Mouse (Mus musculus) hindbrain, embryonic 13.5 days (tissue): ENCODE measurements around the gene Clpx. TPM values are rescaled to one million over a fixed set of nuclear protein-coding genes. Genes with fewer than 3 reads are reported as not detected.

ENCODE experiments used
- ATAC-seq: fragments of 200-750 bp; cut with Nextera tagmentation; 2 replicates; pipeline ENCODE4 v1.8.0; 2017; ENCODE audit warnings: moderate TSS enrichment; ENCODE audit not compliant: low FRiP score
- H3K27ac ChIP-seq: fragments of 300-500 bp; sonication (generic); 2 replicates; pipeline ENCODE4 v1.5.1; 2015; ENCODE audit warnings: inconsistent platforms, mild to moderate bottlenecking, moderate library complexity
- H3K27me3 ChIP-seq: fragments of 300-500 bp; sonication (generic); 2 replicates; pipeline ENCODE4 v1.6.1; 2015; ENCODE audit warnings: mild to moderate bottlenecking, inconsistent platforms
- H3K36me3 ChIP-seq: fragments of 300-500 bp; sonication (generic); 2 replicates; pipeline ENCODE4 v1.6.1; 2015; ENCODE audit warnings: mild to moderate bottlenecking, inconsistent platforms
- H3K4me1 ChIP-seq: fragments of 300-500 bp; sonication (generic); replicated peaks from 2 replicates; pipeline ENCODE4 v1.6.1; 2015; ENCODE audit warnings: inconsistent platforms
- H3K4me2 ChIP-seq: fragments of 300-500 bp; sonication (generic); 2 replicates; pipeline ENCODE4 v1.6.1; 2015; ENCODE audit warnings: inconsistent platforms, mild to moderate bottlenecking, moderate library complexity
- H3K4me3 ChIP-seq: fragments of 300-500 bp; sonication (generic); 2 replicates; pipeline ENCODE4 v1.5.1; 2015; ENCODE audit warnings: mild to moderate bottlenecking, inconsistent platforms
- H3K9ac ChIP-seq: fragments of 300-500 bp; sonication (generic); 2 replicates; pipeline ENCODE4 v1.6.1; 2015; ENCODE audit warnings: mild to moderate bottlenecking, inconsistent platforms
- H3K9me3 ChIP-seq: fragments of 300-500 bp; sonication (generic); 2 replicates; pipeline ENCODE4 v1.6.1; 2016; ENCODE audit warnings: inconsistent platforms
- WGBS: fragments of 180-500 bp; shearing (Covaris S2); methylation state at CpG from one replicate; pipeline ENCODE4 v1.1.7; 2015; 5-methylcytosine and 5-hydroxymethylcytosine counted together
- polyA plus RNA-seq: library from polyadenylated mRNA; unstranded; fragments of >200 nt; fragmentation: Nextera tagmentation; extraction: Ambion mirVana; gene quantifications from 2 replicates; pipeline ENCODE4 v1.2.1, GENCODE M21; 2015

The Clpx gene
- polyA plus RNA-seq, 1 experiment from 2014 or later: 46.8 TPM

DNA sequence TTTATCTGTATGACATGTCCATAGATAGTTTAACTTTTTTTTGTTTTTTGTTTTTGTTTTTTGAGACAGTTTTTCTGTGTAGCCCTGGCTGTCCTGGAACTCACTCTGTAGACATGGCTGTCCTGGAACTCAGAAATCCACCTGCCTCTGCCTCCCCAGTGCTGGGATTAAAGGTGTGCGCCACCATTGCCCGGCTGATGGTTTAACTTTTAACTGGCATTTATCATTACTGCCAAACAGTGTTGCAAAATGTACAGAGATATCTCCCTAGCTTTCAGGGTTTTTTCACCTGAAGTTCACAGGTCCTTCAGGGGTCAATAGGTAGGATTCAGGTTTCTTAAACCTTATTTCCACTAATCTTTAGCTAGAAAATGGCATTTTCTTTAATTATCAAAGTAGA, 3.0 kb downstream of the Clpx start:
- Histone ChIP-seq H3K27me3 (no peaks in the 10 kb centered on the region), H3K9me3 (no peaks in the 10 kb centered on the region), H3K36me3 (peaks cover 29% of the 10 kb centered on the region), H3K27ac (no peak overlapping the region), H3K4me3 (no peak overlapping the region), H3K4me1 (peaks cover 25% of the 10 kb centered on the region), H3K9ac (no peak overlapping the region), H3K4me2 (no peak overlapping the region)
- no peak for ATAC-seq
- WGBS: 97% methylated on average over 2 of the region's 2 CpGs

DNA sequence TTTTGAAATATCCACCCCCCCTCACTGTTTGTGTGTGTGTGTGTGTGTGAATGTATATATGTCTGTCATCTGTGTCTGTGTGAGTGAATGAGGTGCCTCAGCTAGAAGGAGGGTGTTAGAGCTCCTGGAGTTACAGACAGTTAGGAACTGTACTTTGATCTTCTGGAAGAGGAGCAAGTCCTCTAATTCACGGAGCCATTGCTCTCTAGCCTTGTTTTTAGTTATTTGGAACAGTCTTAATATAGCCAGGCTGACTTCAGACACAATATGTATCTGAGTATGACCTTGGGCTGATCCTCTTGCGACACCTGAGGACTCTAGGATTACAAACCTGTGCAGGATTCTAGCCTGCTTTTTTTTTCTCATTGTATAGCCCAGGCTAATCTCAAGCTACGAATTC, 4.7 kb downstream of the Clpx start:
- Histone ChIP-seq H3K4me2 (no peak overlapping the region), H3K9ac (no peak overlapping the region), H3K36me3 (peaks cover 45% of the 10 kb centered on the region), H3K4me1 (peaks cover 18% of the 10 kb centered on the region), H3K27me3 (no peaks in the 10 kb centered on the region), H3K4me3 (no peak overlapping the region), H3K27ac (no peak overlapping the region), H3K9me3 (no peaks in the 10 kb centered on the region)
- ATAC-seq: no peak
- 81% methylated on average over 3 of the region's 3 CpGs for WGBS

DNA sequence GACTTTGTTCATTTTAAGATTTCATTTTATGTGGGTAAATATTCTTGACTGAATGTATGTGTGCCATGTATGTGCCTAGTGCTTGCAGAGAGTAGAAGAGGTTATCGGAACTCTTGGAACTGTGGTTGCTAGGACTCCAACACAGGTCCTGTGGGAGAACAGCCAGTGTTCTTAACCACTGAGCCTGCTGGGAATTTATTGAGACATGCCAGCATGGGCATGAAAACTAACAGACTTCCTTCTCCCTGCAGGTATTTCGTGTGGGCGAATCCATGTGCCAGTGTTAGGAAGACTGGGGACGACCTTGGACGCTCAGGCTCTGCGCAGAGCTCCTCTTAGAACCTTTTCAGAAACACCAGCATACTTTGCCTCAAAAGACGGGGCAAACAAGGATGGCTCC, 5.6 kb downstream of the Clpx start:
- Histone ChIP-seq H3K27ac (no peak overlapping the region), H3K4me3 (no peak overlapping the region), H3K36me3 (peaks cover 52% of the 10 kb centered on the region), H3K4me1 (peaks cover 18% of the 10 kb centered on the region), H3K4me2 (no peak overlapping the region), H3K9me3 (no peaks in the 10 kb centered on the region), H3K27me3 (no peaks in the 10 kb centered on the region), H3K9ac (no peak overlapping the region)
- 97% methylated on average over 7 of the region's 7 CpGs for WGBS
- no peak for ATAC-seq

DNA sequence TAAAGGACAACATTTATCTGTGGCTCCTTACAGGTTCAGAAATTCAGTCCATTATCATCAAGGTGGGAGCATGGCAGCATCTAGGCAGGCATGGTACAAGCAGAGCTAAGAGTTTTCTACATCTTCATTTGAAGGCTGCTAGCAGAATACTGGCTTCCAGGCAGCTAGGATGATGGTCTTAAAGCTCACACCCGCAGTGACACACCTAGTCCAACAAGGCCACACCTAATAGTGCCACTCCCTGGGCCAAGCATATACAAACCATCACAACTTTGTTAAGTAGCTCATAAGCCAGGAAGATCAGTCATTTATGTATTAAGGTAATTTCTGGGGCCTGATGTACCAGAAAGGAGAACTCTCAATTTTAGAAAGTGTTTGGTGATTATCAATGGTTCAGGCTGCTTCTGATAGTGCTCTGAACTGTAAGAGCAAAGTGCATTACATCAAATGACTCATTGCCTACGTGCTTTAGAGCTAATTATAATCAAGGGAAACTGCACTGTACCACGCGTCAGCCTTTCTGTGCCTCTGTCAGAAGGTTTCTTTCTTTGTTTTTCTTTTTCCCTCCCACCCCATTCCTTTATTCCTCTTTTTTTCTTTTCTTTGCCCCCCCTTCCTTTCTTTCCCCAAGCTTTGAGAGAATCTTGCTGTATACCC, 8.4 kb downstream of the Clpx start:
- no peak for ATAC-seq
- Histone ChIP-seq H3K36me3 (peaks cover 71% of the 10 kb centered on the region), H3K27ac (no peak overlapping the region), H3K27me3 (no peaks in the 10 kb centered on the region), H3K4me1 (no peaks in the 10 kb centered on the region), H3K9me3 (no peaks in the 10 kb centered on the region), H3K4me3 (no peak overlapping the region), H3K9ac (no peak overlapping the region), H3K4me2 (no peak overlapping the region)
- 95% methylated on average over 4 of the region's 4 CpGs for WGBS

DNA sequence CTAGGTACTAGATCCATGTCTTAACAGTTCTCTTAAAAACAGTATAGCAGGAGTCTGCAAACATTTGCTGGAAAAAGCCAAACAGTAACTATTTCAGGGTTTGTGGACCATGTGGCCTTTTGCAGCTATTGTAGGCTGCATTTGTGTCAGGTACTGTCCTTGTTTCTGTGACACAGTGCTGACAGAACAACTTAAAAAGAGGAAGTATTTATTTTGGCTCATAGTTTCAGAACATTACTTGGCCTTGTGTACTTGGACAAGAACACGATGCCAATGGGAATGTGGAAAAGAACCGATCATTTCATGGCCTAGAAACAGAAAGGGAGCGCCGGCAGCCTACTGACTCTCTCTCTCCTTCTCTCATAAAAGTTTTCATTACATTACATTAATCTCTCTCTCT, 9.5 kb downstream of the Clpx start:
- no peak overlapping the region for H3K4me3 ChIP-seq
- H3K27me3 ChIP-seq: no peaks in the 10 kb centered on the region
- no peak overlapping the region for H3K4me2 ChIP-seq
- H3K36me3 ChIP-seq: peaks cover 75% of the 10 kb centered on the region
- ATAC-seq: no peak
- no peaks in the 10 kb centered on the region for H3K4me1 ChIP-seq
- no peak overlapping the region for H3K9ac ChIP-seq
- WGBS: 99% methylated on average over 4 of the region's 4 CpGs
- no peak overlapping the region for H3K27ac ChIP-seq
- H3K9me3 ChIP-seq: no peaks in the 10 kb centered on the region

DNA sequence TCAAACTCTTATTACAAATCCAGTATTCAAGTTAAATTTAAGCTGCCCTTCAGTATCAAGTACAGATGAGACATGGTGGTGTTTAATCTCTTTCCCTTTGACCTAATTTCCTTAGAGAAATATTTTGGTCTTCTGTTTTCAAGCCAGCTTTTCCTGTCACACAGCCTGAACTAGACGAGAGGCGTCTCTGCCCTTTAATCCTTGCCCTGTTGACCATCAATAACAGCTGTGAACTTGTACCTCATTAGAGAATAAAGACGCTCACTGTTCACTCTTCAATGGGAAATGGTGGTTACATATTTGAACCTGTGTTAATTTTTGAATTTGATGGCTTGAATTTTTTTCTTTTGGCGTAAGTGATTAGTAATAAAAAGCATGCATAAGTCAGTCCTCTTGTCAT, 10.2 kb downstream of the Clpx start:
- H3K36me3 ChIP-seq: peaks cover 80% of the 10 kb centered on the region
- ATAC-seq: no peak
- no peaks in the 10 kb centered on the region for H3K9me3 ChIP-seq
- no peak overlapping the region for H3K9ac ChIP-seq
- no peaks in the 10 kb centered on the region for H3K4me1 ChIP-seq
- H3K4me2 ChIP-seq: no peak overlapping the region
- H3K27ac ChIP-seq: no peak overlapping the region
- H3K4me3 ChIP-seq: no peak overlapping the region
- no peaks in the 10 kb centered on the region for H3K27me3 ChIP-seq
- 87% methylated on average over 4 of the region's 4 CpGs for WGBS

DNA sequence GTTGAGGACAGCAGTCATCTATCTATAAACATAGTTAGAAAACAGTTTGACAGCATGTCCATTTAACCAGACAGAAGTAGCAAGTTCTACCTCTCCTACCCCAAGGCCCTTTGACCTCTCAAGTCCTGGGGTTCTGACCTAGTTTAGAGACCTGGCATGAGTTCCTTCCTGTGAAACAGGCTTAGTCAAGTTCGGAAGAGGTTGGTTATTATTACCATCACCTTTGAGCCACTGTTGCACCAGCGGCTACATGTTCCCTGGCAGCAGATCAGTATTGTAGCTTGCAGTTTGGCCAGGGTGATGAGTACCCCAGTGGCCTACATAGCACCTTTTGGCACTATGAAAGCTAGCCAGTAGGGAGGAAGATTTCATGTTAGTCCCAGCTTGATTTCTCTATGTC, 12.6 kb downstream of the Clpx start:
- H3K9ac ChIP-seq: no peak overlapping the region
- no peak for ATAC-seq
- H3K4me2 ChIP-seq: no peak overlapping the region
- H3K27ac ChIP-seq: no peak overlapping the region
- 97% methylated on average over 2 of the region's 2 CpGs for WGBS
- H3K4me1 ChIP-seq: no peaks in the 10 kb centered on the region
- no peaks in the 10 kb centered on the region for H3K9me3 ChIP-seq
- no peak overlapping the region for H3K4me3 ChIP-seq
- no peaks in the 10 kb centered on the region for H3K27me3 ChIP-seq
- H3K36me3 ChIP-seq: peaks cover 72% of the 10 kb centered on the region

DNA sequence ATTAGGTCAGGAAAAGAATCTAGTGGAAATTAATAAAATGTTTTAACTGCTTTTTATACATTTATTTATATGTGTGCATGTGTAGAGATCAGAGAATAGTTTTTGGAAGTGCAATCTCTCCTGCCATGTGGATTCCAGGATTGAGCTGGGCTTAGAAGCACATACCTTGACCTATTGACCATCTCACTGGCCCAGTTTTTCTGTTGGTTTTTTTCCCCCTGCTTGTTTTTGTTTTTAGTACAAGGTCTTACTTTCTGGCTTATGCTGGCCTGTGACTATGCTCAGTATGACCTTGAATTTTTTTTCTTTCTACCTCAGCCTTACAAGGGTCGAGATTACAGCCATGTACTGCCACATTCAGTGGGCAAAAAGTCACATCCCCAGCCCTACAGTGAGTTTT, 14.0 kb downstream of the Clpx start:
- Histone ChIP-seq H3K4me1 (no peaks in the 10 kb centered on the region), H3K36me3 (peaks cover 73% of the 10 kb centered on the region), H3K27ac (no peak overlapping the region), H3K4me2 (no peak overlapping the region), H3K4me3 (no peak overlapping the region), H3K9ac (no peak overlapping the region), H3K27me3 (no peaks in the 10 kb centered on the region), H3K9me3 (no peaks in the 10 kb centered on the region)
- 97% methylated on average over 1 of the region's 1 CpGs for WGBS
- no peak for ATAC-seq

DNA sequence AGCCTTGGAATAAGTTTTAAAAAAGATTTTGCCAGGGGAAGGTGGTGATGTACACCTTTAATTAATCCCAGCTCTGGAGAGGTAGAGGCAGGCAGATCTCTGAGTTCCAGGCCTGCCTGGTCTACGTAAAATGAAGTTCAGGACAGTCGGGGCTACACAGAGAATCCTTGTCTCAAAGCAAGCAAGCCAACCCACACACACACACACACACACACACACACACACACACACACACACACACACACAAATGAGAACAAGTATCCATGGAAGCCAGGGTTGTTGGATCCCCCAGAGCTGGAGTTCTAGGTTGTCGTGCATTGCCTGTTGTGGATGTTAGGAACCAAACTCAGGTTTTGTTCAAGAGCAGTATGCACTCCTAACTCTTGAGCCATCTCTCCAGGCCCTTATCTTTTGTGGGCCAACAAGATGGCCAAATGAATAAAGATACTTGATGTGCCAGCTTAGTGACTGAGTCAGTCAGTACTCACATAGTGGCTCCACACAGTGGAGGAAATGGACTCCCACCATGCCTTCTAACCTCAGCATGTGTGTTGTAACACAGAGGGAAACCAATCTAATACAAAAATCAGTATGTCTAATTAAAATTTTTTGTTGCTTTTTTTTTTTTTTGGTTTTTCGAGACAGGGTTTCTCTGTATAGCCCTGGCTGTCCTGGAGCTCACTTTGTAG, 18.8 kb downstream of the Clpx start:
- Histone ChIP-seq H3K4me2 (no peak overlapping the region), H3K36me3 (peaks cover 60% of the 10 kb centered on the region), H3K27me3 (no peaks in the 10 kb centered on the region), H3K27ac (no peak overlapping the region), H3K4me1 (no peaks in the 10 kb centered on the region), H3K9me3 (no peaks in the 10 kb centered on the region), H3K9ac (no peak overlapping the region), H3K4me3 (no peak overlapping the region)
- no peak for ATAC-seq
- 97% methylated on average over 4 of the region's 4 CpGs for WGBS

DNA sequence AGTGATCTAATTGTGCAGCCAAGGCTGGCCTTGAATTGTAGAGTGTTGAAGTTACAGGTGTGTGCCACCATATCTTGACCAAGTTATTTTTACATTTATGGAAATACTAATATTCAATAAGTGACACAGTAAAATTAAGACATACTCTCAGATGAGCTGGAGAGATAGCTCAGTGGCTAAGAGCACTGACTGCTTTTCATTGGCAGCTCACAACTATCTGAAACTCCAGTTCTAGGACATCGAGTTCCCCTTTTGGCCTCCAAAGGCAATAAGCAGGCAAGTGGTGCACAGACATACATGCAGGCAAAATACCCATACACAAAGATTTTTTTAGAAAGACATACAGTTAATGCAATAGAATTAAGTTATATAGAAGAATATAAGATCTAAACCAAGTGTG, 19.8 kb downstream of the Clpx start:
- Histone ChIP-seq H3K4me3 (no peak overlapping the region), H3K9ac (no peak overlapping the region), H3K4me1 (no peaks in the 10 kb centered on the region), H3K27ac (no peak overlapping the region), H3K36me3 (peaks cover 59% of the 10 kb centered on the region), H3K4me2 (no peak overlapping the region), H3K27me3 (no peaks in the 10 kb centered on the region), H3K9me3 (no peaks in the 10 kb centered on the region)
- WGBS: 95% methylated on average over 1 of the region's 1 CpGs
- no peak for ATAC-seq

DNA sequence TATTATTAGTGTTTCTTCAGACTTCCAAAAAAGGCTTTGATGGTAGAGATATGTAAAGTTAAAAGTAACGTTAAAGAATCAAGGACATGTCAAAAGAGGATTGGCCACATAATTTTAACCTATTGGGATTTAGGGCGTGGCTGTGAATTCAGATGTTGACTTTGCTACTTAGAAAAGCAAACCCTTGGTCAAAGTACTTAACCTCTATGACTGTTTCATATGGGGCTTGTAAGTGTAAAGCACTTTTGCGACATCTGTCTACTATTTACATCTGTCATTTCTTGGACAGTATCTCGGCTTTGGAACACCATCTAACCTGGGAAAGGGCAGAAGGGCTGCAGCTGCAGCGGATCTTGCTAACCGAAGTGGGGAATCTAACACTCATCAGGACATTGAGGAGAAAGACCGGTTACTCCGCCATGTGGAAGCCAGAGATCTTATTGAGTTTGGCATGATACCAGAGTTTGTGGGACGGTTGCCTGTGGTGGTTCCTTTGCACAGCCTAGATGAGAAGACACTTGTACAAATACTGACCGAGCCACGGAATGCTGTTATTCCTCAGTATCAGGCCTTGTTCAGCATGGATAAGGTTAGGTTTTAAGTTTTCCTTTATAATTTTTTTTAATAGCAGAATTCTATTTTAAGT, 28.3 kb downstream of the Clpx start:
- no peak overlapping the region for H3K9ac ChIP-seq
- no peaks in the 10 kb centered on the region for H3K9me3 ChIP-seq
- H3K27ac ChIP-seq: no peak overlapping the region
- no peak overlapping the region for H3K4me3 ChIP-seq
- no peak overlapping the region for H3K4me2 ChIP-seq
- 93% methylated on average over 11 of the region's 11 CpGs for WGBS
- peaks cover 70% of the 10 kb centered on the region for H3K36me3 ChIP-seq
- no peaks in the 10 kb centered on the region for H3K27me3 ChIP-seq
- no peaks in the 10 kb centered on the region for H3K4me1 ChIP-seq
- ATAC-seq: no peak

DNA sequence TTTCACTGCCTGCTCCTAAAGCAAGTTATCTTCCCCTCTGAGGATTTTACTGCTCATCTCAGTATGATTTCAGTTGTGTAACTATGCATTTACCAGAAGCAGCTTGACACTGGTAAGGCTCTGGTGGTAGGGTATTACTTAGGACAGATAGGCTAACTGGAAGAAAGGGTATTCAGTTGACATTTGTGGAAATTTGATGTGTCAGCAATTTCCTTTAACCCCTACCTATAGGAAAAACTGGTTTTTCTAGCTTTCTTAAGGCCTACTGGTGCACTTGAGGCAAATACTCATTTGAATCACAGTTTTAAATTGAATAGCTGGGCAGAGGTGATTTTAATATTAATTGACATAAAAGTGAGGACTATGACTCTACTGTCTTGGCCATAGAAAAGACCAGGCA, 31.9 kb downstream of the Clpx start:
- Histone ChIP-seq H3K9me3 (no peaks in the 10 kb centered on the region), H3K9ac (no peak overlapping the region), H3K27me3 (no peaks in the 10 kb centered on the region), H3K4me1 (no peaks in the 10 kb centered on the region), H3K4me2 (no peak overlapping the region), H3K27ac (no peak overlapping the region), H3K4me3 (no peak overlapping the region), H3K36me3 (peaks cover 77% of the 10 kb centered on the region)
- no peak for ATAC-seq

DNA sequence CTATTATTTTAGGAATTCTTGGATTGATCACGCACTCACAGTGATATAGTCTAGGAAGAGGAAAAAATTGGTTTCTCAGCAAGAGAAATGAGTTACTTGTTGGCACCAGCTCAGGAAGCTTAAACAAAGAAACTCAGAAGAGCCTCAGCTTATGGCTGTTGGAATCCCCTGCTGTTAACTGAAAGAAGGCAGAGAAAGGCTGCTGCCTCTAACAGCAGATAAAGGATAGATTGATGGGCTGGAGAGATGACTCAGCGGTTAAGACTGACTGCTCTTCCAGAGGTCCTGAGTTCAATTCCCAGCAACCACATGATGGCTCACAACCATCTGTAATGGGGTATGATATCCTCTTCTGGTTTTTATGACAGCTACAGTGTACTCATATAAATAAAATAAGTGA, 33.3 kb downstream of the Clpx start:
- Histone ChIP-seq H3K4me2 (no peak overlapping the region), H3K4me1 (no peaks in the 10 kb centered on the region), H3K36me3 (peaks cover 76% of the 10 kb centered on the region), H3K9me3 (no peaks in the 10 kb centered on the region), H3K27me3 (no peaks in the 10 kb centered on the region), H3K9ac (no peak overlapping the region), H3K4me3 (no peak overlapping the region), H3K27ac (no peak overlapping the region)
- ATAC-seq: no peak
- WGBS: 88% methylated on average over 2 of the region's 2 CpGs
